Mouse (Mus musculus) hematopoietic stem cell, adult 5-6 weeks (primary cell): Measurements from ENCODE around the gene Ranbp17. TPM values are rescaled to one million over a fixed set of nuclear protein-coding genes. Genes with fewer than 3 reads are reported as not detected.

Source experiments
- ATAC-seq, 2 experiments: fragments of 125-278 bp in 1 of 2; replicated peaks in 1 of 2; 2 replicates each; pipeline ENCODE4 v1.8.0; 2016 to 2017; ENCODE audit warnings: inconsistent platforms in 2 of 2, mild to moderate bottlenecking in 2 of 2, moderate number of reproducible peaks in 2 of 2, low read depth in 1 of 2, moderate TSS enrichment in 1 of 2; ENCODE audit not compliant: low FRiP score in 2 of 2, poor library complexity in 2 of 2, severe bottlenecking in 2 of 2, insufficient read depth in 1 of 2, low TSS enrichment in 1 of 2
- total RNA-seq: library from RNA; stranded (forward); fragments of 172-1452, 232-1000 nt; gene quantifications from 2 replicates; pipeline ENCODE4 v1.2.3, GENCODE M21; 2017

The Ranbp17 gene
- total RNA-seq, 1 experiment from 2014 or later, result 6.1 TPM

GRCm38 (mm10) chr11:33204329-33204705 lies 309.2 kb downstream of the Ranbp17 start:
- ATAC-seq, result no peak

DNA sequence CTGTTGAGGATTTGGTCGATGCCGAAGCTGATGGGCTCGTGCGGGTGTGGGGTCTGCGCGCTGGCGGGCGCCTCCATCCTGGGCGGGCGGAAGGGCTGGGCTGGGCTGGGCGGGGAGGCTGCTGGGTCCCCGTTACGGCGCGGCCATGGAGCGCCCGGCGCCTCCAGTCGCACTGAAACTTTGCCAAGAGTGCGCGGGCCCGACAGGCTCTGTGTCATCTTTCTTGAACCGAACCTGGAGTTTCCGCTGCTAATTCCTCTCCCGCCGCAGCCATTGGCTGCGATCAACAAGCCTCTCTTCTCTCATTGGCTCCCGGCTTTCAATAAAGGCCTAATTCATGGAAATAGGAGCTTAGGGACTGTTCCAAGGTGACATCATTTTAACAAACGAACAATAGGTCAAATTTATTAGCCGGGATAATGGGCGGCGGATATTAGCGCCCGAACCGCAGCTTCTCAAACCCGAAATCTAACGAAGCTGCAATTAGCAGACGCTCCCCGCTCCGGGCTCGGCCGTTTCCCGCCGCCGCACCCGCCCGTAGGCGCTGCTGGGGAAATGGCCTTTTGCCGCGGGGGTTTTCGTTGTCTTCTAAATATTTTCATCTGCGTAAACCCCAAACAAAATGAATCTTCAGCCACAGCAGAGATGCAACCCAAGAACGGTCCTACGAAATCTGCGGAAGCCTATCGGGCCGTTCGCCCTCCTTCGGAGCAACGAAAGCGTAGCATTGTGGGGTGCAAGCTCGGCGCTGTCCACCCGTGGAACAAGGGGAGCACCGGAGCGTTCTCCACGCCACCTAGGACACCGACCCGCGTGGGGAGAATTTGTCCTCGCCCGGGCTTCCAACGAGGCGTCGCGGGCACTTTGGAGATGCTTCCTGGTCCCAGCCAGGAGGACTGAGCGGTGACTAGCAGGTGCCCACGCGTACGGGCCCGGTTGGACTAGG lies 309.9 kb downstream of the Ranbp17 start, which contains the start of gene Tlx3:
TSS of gene Tlx3 (minus strand) at position 207 of the 946 bp plus-strand sequence.
- no peak for ATAC-seq

GRCm38 (mm10) chr11:33202972-33203371 lies 310.6 kb downstream of the Ranbp17 start:
- ATAC-seq, result no peak

GRCm38 (mm10) chr11:33202296-33202695 lies 311.2 kb downstream of the Ranbp17 start:
- no peak for ATAC-seq

- no peak for ATAC-seq
Observed at GRCm38 (mm10) chr11:33201626-33202010, 311.9 kb downstream of the Ranbp17 start.

DNA sequence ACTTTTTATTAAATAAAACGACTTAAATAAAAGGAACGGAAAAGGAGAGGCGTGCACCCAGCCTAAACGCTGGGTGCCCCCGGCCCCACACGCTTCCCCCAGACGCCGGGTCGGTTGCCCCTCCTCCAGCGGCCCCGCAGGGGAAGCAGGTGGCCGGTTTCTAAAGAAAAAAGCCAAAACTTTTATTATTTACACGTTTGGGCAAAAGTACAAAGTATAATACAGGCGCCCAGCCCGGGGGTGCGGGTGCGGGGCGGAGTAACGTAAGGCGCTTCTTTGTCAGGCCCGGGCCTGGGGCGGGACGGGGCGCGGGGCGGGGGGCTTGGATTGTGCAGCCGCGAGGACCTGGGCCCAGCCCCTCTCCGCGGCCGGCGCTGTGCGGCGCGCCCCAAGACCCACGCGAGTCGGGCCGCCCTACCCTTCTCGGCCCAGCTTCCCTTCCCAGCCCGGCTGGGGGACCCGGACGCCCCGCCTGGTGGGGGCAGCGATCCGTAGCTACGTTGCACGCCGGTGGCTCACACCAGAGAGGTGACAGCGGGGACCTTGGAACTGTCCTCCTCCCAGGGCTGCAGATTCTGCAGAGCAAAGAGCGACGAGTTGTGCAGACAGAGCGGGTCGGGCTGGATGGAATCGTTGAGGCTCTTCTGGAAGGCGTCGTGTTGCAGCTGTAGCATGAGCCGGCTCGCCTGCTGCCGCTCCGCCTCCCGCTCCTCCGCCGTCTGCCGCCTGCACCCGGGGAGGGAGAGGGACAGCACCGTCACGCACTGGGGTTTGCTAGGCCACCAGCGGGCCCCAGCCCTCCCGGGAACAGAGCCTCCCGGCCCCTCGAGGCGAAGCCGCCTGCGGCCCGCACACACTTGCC lies 312.6 kb downstream of the Ranbp17 start:
- ATAC-seq, result peak; percentile 4 to 6; a peak in 1 of 4 replicates

DNA sequence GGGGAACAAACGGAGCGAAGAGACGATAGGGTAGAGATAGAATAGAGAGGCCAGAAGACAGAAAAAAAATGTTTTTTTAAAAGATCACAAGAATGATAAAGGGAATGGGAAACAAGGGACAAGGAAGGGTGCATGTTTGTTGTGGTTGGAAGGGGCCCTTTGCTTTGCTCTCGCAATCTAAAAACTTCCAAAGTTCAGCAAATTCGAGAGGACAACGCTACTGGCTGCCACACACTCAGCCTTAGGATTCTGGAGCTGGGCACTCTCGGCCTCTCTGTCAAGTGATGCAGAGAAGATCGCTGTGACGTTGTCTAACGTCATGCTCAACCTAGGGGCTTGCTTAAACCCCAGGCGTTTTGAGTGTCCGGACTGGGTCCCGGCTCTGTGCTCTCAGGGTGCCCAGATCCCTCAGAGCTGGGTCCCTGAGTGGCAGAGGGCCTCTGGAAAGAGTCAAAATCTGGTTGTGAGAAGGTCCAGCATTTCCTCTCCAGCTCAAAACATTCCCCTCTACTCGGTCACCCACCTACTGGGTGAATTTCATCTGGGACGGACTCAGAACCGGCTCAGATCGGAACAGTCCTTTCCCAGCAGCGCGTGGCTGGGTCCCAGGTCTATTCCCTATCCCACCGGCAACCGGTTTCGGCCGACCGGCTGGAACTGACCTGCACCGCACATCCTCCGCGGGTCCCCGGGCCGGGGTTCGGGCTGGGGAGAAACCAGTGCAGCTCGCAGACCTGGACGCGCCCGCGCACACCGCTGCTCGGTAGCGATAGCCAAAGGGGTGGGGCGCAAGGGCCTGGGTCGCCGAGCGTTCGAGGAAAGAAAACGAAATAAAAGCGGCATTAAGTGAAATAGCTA lies 313.4 kb downstream of the Ranbp17 start:
- no peak for ATAC-seq

DNA sequence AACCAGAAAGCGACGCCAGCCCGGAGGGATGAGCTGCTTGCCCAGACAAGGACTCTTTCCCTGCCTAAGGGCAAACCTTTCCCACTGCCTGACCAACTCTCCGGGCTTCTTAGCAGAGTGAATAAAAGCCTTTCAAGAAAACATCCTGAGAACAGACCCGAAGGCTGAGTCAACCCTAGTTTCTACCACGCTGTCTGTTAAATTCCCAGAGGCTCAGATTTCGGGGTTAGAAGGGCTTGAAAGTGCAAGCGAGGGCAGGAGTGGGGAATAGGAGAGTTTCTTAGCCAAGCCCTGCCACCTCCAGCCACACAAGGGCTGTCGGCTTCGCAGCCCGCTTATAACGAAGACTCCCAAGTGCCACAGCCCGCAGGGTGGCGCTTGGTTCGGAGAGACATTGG lies 314.4 kb downstream of the Ranbp17 start:
- no peak for ATAC-seq

GRCm38 (mm10) chr11:33198351-33199116 lies 315.0 kb downstream of the Ranbp17 start:
- ATAC-seq, result no peak

- ATAC-seq, result no peak
Observed at GRCm38 (mm10) chr11:33197673-33198072, 315.9 kb downstream of the Ranbp17 start.

- ATAC-seq, result no peak
Observed at GRCm38 (mm10) chr11:33197133-33197514, 316.4 kb downstream of the Ranbp17 start.

GRCm38 (mm10) chr11:33196447-33197132 lies 317.0 kb downstream of the Ranbp17 start:
- ATAC-seq, result no peak

GRCm38 (mm10) chr11:33195531-33196446 lies 317.8 kb downstream of the Ranbp17 start:
- no peak for ATAC-seq

DNA sequence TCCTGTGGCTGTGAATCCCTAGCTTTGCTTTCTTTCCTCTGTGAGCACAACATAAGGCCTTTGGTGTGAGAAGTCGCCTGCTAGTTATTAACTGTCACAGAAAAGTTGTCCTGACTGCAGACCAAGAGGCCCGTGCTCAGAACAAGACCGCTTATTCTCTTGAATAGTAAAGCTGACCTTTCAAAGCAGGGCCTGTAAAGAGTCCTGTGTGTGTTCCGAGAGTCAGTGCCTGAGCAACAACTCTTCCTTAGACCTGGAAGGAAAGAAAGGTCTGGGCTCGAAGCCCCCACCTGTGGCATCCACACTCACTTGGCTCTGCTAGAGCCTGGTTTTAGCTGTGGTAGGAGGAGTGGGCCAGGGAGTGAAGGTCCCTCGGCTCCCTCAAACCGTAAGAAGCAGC lies 318.5 kb downstream of the Ranbp17 start:
- no peak for ATAC-seq

GRCm38 (mm10) chr11:33193695-33194094 lies 319.9 kb downstream of the Ranbp17 start:
- no peak for ATAC-seq
